Mouse (Mus musculus): ENCODE measurements around the gene Cfap43.

- TF ChIP-seq CTCF (conservative IDR thresholded peaks at IDR 0.05; ENCODE audit: insufficient read depth, insufficient read length, low read depth, low read length) (no peak), POLR2A (IDR thresholded peaks at IDR 0.05; ENCODE audit: low read depth, low read length) (no peak)
Measured at GRCm38 (mm10) chr19:47903679-47904078, 15.4 kb downstream of the Cfap43 start.

All from kidney, adult 2 months (tissue).